Mouse (Mus musculus) megakaryocyte, embryonic 14.5 days (primary cell): ENCODE measurements around the gene Tmem101.

Experiments
- FLI1 ChIP-seq: IDR thresholded peaks from 2 replicates; pipeline ENCODE4 v1.6.1; 2012; ENCODE audit warnings: low read length, inconsistent platforms, mixed read lengths
- GATA1 ChIP-seq: IDR thresholded peaks from 3 replicates; pipeline ENCODE4 v1.6.1; 2012; ENCODE audit warnings: mixed read lengths, low read length, inconsistent platforms, borderline replicate concordance

DNA sequence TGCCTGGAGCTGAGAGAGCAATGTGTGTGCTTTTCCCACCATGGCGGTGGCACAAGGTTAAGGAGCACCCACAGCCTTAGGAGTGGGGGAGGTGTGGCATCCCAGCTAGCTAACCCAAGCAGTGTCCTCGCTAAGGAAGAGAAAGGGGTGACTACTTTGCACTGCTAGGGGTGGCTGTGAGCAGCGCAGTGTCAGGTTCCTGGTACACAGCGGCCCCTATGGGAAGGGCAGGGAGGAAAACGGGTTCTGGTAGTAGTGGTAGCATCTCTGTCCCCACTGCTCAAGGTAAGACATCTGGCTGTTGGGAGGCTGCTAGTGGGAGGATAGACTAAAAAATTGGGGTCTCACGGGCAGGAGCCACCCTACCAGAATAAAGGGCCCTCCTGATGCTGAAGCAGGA, 42.0 kb upstream of the Tmem101 start:
- TF ChIP-seq GATA1 (no peak), FLI1 (no peak)
